Comparison of ENCODE assay signal across 16 mouse cellular contexts in genomic region chr3:130147827-130148226, GRCm38 (mm10). TPM values are rescaled to one million over a fixed set of nuclear protein-coding genes. Genes with fewer than 3 reads are reported as not detected.
"Had no signal": no experiment of that assay in that cellular context is flagged by ENCODE, and none has a peak within 500 bp of the region (broad histone marks: within the 10 kb centered on the region; RNA-seq: fewer than 3 reads in every experiment).

No protein-coding gene starts in this region.

- H3K27ac ChIP-seq: kidney, postnatal 0 days; layer of hippocampus, adult 2 months; liver, embryonic 13.5 days; lung, embryonic 15.5 days; macrophage; neural tube, embryonic 15.5 days; stomach, postnatal 0 days had no signal

- H3K9me3 ChIP-seq: liver, embryonic 13.5 days; lung, embryonic 15.5 days; neural tube, embryonic 15.5 days had no signal

- H3K27me3 ChIP-seq: liver, embryonic 13.5 days; lung, embryonic 15.5 days; neural tube, embryonic 15.5 days had no signal

- H3K4me1 ChIP-seq: liver, embryonic 13.5 days; lung, embryonic 15.5 days; neural tube, embryonic 15.5 days had no signal

- H3K36me3 ChIP-seq: liver, embryonic 13.5 days; lung, embryonic 15.5 days; neural tube, embryonic 15.5 days had no signal

- DNase-seq: kidney, adult 8-10 months; kidney, postnatal 4 days; liver; liver, embryonic 13.5 days; liver, postnatal 0 days; lung, postnatal 14 days; right cerebral cortex, adult 18-20 months; right cerebral cortex, postnatal 25 days; thymus, postnatal 4 days had no signal

- H3K4me3 ChIP-seq: layer of hippocampus, adult 2 months; liver, embryonic 13.5 days; lung, embryonic 15.5 days; neural tube, embryonic 15.5 days had no signal

- H3K9ac ChIP-seq: liver, embryonic 13.5 days; liver, postnatal 0 days; lung, embryonic 15.5 days; neural tube, embryonic 15.5 days had no signal

- ATAC-seq: liver, postnatal 0 days; midbrain, embryonic 16.5 days had no signal

- H3K4me2 ChIP-seq: liver, embryonic 13.5 days; lung, embryonic 15.5 days; neural tube, embryonic 15.5 days had no signal

RNA-seq across cellular contexts. Expression of gene Col25a1, which starts 16.5 kb away (rescaled TPM):
- polyA plus RNA-seq: macrophage had no signal
